Mouse (Mus musculus) right cerebral cortex, adult 18-20 months (tissue): Measurements from ENCODE around the gene Camk1.
A peak's percentile ranks its signal among the peaks of the same experiment; 100 is the strongest.
"Not testable (repeated sequence)": the region's sequence is repeated elsewhere in the genome, so short reads cannot be mapped to it uniquely, and the experiment has no call there.

ENCODE experiments used
- DNase-seq: peaks from one replicate; pipeline ENCODE4 v3.0.0; 2022; ENCODE audit warnings: mixed read lengths

The Camk1 gene

DNA sequence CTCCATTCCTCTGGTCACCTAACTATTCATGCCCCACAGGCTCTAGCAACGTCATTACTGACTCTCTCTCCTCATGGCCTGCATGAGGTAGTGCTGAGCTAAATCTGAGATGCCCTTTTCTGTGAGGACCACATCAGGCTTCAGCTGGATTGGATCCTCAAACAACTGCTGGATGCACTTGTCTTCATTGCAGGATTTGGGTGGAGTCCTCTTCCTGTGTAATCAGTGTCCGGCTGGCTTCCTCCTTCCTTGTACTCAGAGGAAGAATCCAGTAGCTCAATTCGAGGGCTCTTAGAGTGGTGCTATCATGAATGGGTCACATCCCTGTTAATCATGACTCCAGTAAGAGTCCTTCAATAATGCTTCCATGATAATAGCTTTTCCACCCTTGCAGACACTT, 9.9 kb upstream of the Camk1 start:
- DNase-seq: no peak

DNA sequence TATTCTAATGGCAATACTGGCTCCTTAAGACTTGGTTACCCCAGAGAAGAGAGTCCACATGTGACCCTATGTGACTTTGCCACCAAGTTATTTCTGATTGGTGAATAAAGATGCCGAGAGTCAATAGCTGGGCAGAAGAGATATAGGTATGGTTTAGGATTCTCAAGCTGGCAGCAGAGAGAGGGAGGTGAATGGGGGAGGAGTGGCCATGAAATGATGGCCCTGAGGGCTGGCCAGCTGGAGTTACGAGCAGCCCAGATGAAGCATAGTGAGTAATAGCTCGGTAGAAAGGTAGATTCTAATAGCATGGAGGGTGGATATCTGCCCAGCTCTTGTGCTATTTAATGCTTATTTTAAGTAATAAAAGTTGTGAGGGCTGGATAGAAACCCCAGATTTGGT, 9.0 kb upstream of the Camk1 start:
- DNase-seq: no peak

- no peak for DNase-seq
Observed at GRCm38 (mm10) chr6:113351653-113352052, 7.9 kb upstream of the Camk1 start.

DNA sequence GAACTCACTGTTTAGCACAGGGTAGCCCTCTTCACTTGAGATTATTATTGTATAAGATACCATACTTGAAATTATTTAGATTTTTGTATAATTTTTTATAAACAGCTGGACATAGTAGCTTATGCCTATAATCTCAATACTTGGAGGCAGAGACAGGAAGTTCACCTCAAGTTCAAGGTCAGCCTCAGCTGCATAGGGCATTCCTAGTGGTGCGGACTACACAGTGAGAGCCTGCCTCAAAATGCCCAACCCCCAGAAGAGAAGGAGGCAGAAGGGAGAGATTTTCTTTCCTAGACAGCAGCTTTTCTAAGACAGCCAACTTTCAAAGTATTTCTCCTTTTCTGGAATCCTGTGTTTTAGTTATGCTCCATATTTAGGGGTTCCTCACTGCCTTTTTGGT, 7.4 kb upstream of the Camk1 start:
- no peak for DNase-seq

- no peak for DNase-seq
Observed at GRCm38 (mm10) chr6:113350538-113350937, 6.8 kb upstream of the Camk1 start.

DNA sequence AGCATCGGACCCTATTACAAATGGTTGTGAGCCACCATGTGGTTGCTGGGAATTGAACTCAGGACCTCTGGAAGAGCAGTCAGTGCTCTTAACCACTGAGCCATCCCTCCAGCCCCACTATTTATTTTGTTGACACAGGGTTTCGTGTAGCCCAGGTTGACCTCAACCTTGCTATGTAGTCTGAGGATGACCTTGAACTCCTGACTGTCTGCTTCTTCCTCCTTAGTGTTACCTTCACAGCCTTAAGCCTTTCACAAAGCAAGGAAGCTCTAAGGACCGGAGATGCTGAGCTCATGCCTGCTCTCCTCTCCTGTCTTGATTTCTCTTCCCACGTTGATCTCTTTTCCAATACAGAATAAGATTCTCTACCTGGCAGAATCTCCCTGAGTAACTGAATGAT, 3.1 kb upstream of the Camk1 start:
- DNase-seq: no peak

- no peak for DNase-seq
Observed at GRCm38 (mm10) chr6:113344321-113344720, 537 bp upstream of the Camk1 start.

GRCm38 (mm10) chr6:113342297-113342696, 1.5 kb downstream of the Camk1 start:
- no peak for DNase-seq

GRCm38 (mm10) chr6:113341574-113341973, 2.2 kb downstream of the Camk1 start:
- DNase-seq: no peak

- DNase-seq: no peak
Observed at GRCm38 (mm10) chr6:113336852-113337620, 6.7 kb downstream of the Camk1 start.

DNA sequence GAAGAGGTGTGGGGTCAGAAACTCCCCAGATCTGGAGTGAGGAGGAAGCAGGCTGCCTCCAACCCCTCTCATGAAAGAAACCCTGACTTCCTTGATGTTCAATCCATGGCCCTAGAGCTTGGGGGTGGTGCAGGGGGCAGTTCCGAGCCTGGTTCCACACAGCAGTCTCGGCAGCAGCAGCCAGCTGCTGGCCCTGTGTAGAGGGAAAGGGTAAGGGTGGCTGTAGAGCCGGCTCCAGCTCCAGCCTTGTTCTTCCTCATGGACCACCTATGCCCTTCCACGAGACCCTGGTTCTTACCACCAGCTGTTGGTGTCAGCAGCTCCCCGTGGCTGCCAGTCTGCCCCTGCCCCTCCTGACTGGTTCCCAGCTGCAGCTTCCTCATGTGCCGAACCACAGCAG, 9.6 kb downstream of the Camk1 start:
- no peak for DNase-seq

DNA sequence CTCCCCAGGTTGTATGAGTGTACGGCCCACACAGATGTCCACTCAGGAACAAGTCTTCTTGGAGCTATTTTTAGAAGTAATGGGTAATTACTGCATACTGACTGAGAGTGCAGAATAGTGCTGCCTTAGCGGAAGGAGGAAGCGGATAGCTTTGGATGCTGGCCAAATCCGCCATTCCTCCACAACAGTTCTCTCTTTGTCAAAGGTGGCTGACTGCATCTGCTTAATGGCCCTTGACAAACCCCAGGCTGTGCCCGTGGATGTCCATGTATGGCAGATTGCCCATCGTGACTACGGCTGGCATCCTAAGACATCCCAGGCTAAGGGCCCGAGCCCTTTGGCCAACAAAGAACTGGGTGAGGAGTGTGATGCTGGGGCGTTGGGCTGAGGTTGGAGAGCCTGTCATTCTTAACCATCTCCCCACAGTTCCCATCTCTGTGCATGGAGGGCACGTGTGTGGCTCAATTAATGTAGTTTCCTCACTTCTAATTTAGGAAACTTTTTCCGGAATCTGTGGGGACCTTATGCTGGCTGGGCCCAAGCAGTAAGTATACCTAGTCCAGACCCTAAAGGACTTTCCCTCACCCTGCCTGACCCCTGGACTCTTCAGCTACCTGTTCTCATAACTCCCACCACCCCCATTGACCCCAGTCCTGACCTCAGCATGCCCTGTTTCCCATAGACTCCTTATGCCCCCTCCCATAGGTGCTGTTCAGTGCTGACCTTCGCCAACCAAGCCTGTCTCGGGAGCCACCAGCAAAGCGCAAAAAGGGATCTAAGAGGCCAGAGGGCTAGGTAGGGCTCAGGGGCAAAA, 10.4 kb downstream of the Camk1 start:
- peak; percentile 67 for DNase-seq

DNA sequence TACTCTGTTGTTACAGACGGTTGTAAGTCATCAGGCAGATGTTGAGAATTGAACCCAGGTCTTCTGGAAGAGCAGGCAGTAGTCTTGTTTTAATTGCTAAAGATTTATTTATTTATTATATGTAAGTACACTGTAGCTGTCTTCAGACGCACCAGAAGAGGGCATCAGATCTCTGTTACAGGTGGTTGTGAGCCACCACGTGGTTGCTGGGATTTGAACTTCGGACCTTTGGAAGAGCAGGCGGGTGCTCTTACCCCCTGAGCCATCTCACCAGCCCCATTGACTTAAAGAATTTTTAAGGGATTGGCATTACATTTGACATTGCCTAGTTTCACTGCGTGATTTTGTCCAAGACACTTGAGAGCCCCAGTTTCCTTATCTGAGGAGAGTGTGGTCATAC, 11.1 kb downstream of the Camk1 start:
- DNase-seq: not testable (repeated sequence)

GRCm38 (mm10) chr6:113331721-113332120, 12.1 kb downstream of the Camk1 start:
- no peak for DNase-seq

DNA sequence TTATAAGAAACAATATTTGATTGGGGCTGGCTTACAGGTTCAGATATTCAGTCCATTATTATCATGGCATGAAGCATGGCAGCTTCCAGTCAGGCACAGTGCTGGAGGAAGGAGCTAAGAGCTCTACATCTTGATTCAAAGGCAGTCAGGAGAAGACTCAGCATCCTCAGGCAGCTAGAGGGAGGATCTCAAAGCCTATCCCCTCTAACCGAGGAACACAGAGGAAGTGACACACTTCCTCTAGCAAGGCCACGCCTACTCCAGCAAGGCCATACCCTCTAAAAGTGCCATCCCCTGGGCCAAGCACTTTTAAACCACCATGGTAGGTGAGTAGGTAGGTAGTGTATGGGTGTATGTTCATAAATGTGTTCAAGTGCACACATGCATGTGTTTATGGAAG, 13.2 kb downstream of the Camk1 start:
- DNase-seq: no peak

- DNase-seq: no peak
Observed at GRCm38 (mm10) chr6:113329396-113329795, 14.4 kb downstream of the Camk1 start.

DNA sequence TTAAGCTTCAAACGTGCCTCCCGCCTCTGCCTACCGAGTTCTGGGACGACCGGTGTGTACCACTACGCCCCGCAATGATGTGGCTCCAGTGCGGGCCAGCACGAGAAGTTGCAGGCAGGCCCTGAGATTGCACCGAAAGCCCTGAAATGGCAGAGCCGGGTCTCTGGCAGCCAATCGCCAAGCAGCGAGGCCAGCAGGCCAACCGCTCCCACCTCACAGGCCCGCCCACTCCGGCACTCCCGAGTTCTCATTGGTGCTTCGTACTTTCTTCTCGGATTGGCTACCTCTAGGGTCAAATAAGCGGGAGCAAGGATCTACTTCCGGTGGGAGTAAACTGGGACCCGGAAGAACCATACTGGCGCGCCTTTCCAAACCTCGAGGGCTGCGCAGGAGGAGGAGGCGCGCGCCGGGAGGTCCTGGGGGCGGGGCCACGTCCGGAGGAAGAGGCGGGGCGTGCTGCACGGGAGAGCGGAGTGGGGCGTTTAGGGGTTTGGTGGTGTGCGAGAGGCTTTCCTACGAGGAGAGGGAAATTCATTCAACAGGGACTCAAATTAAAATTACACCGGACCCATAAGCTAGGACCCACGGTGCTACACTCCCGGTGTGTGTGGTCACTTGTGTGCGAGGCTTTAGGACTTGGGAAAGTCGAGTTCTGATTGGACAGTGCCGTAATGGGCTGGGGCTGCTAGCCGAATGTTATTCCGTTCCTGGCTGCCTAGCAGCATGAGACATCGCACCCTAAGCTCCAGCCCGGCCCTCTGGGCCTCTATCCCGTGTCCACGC, 17.1 kb downstream of the Camk1 start, which contains the start of gene Ogg1:
Gene Ogg1 (plus strand): TSS at position 440 of the 783 bp plus-strand sequence.
- peak; percentile 100 for DNase-seq

DNA sequence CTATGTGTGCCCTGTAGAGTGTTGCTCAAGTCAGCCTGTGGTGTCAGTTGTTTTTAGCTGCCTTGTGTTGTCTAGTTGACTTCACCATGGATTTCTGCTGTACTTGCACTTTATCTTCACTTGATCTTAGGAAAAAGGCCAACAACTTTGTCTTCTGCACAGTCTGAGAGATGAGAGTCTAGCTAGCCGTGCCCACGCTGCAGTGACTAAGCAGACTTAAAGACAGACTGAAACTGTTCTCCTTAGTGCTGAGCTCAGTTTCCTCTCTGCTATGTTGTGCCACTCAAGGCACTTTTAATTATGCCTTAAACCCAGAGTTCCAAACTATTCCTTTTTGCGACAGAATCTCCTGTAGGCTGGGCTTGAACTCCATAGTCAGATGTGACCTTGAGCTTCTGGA, 27.8 kb downstream of the Camk1 start:
- peak; percentile 47 for DNase-seq

- peak; percentile 53 for DNase-seq
Observed at GRCm38 (mm10) chr6:113308141-113308540, 35.6 kb downstream of the Camk1 start.

DNA sequence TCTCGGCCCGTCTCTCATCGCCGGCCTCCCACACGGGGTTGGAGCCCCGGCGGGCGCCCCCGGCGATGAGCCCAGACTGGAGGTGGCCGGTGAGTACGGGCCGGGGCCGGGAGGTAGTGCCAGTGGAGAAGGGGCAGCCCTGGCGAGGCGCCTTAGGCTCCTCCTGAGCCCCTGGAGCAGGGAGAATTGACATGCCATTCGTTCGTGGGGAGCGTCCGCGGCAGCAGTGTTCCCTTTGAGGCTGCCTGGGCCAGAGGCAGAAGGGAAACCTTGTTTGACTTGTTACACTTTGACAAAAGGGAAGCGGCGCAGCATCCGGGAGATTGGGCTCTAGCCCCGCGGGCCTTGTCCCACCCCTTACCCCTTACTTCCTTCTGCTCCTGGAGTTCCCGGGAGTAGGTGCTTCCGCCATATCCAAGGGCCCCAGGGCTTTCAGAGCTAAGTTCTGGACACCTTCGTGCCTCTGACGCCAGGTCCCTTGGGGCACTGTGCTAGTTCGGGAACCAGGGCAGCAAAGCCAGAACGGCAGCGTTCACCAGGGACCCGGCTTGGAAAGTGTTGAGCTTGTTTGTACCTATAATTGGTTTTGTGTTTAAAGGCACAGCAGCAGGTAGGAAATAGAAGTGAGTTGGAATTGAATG, 36.2 kb downstream of the Camk1 start:
- no peak for DNase-seq

DNA sequence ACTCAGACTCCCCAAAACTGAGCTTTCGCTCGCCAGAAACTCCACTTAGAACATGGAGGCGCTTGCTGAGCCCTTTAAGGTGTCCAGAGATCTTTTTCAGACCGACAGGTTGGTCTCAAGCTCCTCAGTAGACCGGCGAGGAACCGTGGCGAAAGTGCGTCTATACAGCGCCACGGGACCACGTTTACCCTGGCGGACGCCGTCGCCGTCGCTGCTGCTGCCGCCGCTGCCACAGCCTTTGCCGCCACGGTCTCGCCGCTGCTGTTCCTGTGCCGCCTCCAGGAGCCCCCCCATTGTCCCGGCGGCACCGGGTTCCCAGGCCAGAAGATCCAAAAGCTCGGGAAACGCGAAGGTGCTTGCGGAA, 36.8 kb downstream of the Camk1 start, which contains the start of gene Brpf1:
Gene Brpf1 (plus strand): TSS at position 152 of the 364 bp plus-strand sequence.
- no peak for DNase-seq

DNA sequence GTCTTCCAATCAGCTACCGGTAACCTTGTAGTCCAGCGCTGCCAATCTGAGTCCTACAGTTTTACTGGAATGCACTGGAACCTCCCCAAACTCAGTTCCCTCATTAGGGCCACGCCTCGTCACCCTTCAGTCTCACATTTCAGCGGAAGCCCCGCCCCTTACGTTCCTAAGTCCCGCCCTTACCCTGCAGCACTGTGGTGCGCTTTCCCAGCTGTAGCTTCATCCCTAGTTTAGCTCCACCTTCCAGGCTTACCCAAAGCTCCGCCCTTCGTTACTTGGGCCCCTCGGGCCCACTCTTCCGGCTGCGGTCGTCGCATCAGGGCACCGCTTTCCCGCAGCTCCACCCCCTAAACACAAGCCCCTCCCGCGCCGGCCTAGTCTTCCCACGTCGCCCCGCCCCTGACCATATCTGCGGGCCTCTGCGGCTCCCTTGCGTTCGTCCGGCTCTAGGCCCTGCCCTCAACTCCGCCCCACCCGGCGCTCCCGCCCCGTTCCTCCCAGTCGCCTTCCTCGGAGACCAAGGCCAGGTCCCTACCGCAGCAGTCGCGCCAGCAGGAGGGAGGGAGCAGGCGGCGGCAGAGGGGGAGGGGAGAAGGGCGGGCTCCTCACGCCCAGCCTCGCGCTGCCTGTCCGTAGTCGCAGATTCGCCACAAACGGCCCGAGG, 37.3 kb downstream of the Camk1 start:
- DNase-seq: peak; percentile 100
